Mouse (Mus musculus): ENCODE measurements at regions not wholly inside any gene's neighbourhood (a gene's known extent, or its start where the extent isn't known, plus 50 kb on each side); places are given as distances from the start of the nearest gene placed in this dataset.

DNA sequence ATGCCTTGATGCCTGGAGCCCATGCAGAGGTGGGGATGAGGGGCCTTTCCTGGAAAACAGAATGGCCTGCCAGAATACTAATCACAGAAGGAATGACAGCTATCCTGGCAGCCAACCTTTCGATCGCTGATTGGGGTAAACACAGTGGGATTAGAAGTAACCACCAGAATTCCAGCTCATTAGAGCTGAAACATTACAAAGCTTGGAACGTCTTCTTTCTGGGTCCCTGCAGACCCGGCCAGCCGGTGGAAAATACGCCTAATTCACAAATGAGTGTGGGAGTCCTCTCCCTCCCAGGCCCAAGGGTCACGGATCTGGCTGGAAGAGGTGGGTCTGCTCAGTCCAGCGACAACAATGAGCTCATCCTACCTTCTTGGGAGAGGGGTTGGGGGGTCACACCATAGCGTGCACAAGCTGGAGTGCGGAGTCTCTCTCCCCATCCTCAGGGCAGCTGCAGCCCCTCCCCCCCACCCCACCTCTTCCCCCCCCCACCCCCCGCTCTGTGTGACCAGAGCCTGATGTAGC is 297.8 kb upstream of the Rtl1 start:
- TF ChIP-seq CTCF (IDR thresholded peaks at IDR 0.05; ENCODE audit: low read depth) (no peak), EP300 (optimal IDR thresholded peaks at IDR 0.05) (no peak)

Data from stomach, postnatal 0 days (tissue).